Mouse (Mus musculus) lung, postnatal 10 days (tissue): ENCODE data around the gene Cntnap1.
"Not testable (repeated sequence)": the region's sequence is repeated elsewhere in the genome, so short reads cannot be mapped to it uniquely, and the experiment has no call there.

Source experiments
- DNase-seq: peaks from one replicate; pipeline ENCODE4 v3.0.0; 2021

Gene Cntnap1

GRCm38 (mm10) chr11:101149178-101150105 is 20.9 kb upstream of the Cntnap1 start:
- DNase-seq = no peak

- DNase-seq = no peak
These were observed 19.3 kb upstream of the Cntnap1 start for GRCm38 (mm10) chr11:101151063-101151462.

- DNase-seq = no peak
These were observed 17.5 kb upstream of the Cntnap1 start for GRCm38 (mm10) chr11:101152825-101153224.

- no peak for DNase-seq
These were observed 15.7 kb upstream of the Cntnap1 start for GRCm38 (mm10) chr11:101154648-101155047.

- DNase-seq = no peak
These were observed 15.2 kb upstream of the Cntnap1 start for GRCm38 (mm10) chr11:101155151-101155550.

GRCm38 (mm10) chr11:101155728-101156371 is 14.5 kb upstream of the Cntnap1 start, which contains the start of gene Tubg2:
Gene Tubg2 (plus strand): TSS chr11:101155907.
- peak; percentile 82 for DNase-seq

- DNase-seq = not testable (repeated sequence)
These were observed 10.2 kb upstream of the Cntnap1 start for GRCm38 (mm10) chr11:101160151-101160550.

GRCm38 (mm10) chr11:101160981-101161505 is 9.3 kb upstream of the Cntnap1 start:
- not testable (repeated sequence) for DNase-seq

- DNase-seq = no peak
These were observed 8.8 kb upstream of the Cntnap1 start for GRCm38 (mm10) chr11:101161551-101161950.

GRCm38 (mm10) chr11:101162301-101162700 is 8.0 kb upstream of the Cntnap1 start:
- DNase-seq = peak; percentile 70

- peak; percentile 80 for DNase-seq
These were observed 7.6 kb upstream of the Cntnap1 start for GRCm38 (mm10) chr11:101162772-101163171.

GRCm38 (mm10) chr11:101163476-101164350 is 6.6 kb upstream of the Cntnap1 start:
- no peak for DNase-seq

- no peak for DNase-seq
These were observed 6.0 kb upstream of the Cntnap1 start for GRCm38 (mm10) chr11:101164351-101164665.

- no peak for DNase-seq
These were observed 5.4 kb upstream of the Cntnap1 start for GRCm38 (mm10) chr11:101164677-101165580.

GRCm38 (mm10) chr11:101166357-101166756 is 4.0 kb upstream of the Cntnap1 start:
- DNase-seq = no peak

- peak; percentile 4 for DNase-seq
These were observed 2.9 kb upstream of the Cntnap1 start for GRCm38 (mm10) chr11:101167211-101167962.

- no peak for DNase-seq
These were observed 2.4 kb upstream of the Cntnap1 start for GRCm38 (mm10) chr11:101167963-101168300.

GRCm38 (mm10) chr11:101168301-101168980 is 1.9 kb upstream of the Cntnap1 start:
- DNase-seq = peak; percentile 73

GRCm38 (mm10) chr11:101169301-101170107 is 819 bp upstream of the Cntnap1 start:
- peak; percentile 23 for DNase-seq
